Mouse (Mus musculus) erythroblast, embryonic 14.5 days (primary cell): ENCODE measurements around the gene Iglon5. TPM values are rescaled to one million over a fixed set of nuclear protein-coding genes. Genes with fewer than 3 reads are reported as not detected.

ENCODE experiments used
- H3K27me3 ChIP-seq: 2 replicates; pipeline ENCODE4 v1.6.1; 2012; ENCODE audit warnings: inconsistent platforms; ENCODE audit not compliant: control insufficient read depth
- H3K36me3 ChIP-seq: 2 replicates; pipeline ENCODE4 v1.6.1; 2012; ENCODE audit warnings: mild to moderate bottlenecking, inconsistent platforms; ENCODE audit not compliant: control insufficient read depth
- H3K4me1 ChIP-seq: 2 replicates; pipeline ENCODE4 v1.6.1; 2012; ENCODE audit warnings: inconsistent platforms; ENCODE audit not compliant: control insufficient read depth
- H3K4me3 ChIP-seq: replicated peaks from 2 replicates; pipeline ENCODE3; 2012; ENCODE audit warnings: moderate library complexity, mild to moderate bottlenecking, inconsistent platforms
- H3K9me3 ChIP-seq: 2 replicates; pipeline ENCODE4 v1.6.1; 2012; ENCODE audit warnings: low read length, inconsistent platforms, mixed read lengths; ENCODE audit not compliant: control insufficient read depth
- GATA1 ChIP-seq: IDR thresholded peaks from 2 replicates; pipeline ENCODE4 v1.6.1; 2012; ENCODE audit warnings: low read length, inconsistent platforms, mixed read lengths
- TAL1 ChIP-seq: IDR thresholded peaks from 3 replicates; pipeline ENCODE4 v1.6.1; 2012; ENCODE audit warnings: low read length, inconsistent platforms, mixed read lengths
- polyA plus RNA-seq: library from polyadenylated mRNA; stranded (reverse); fragments of >175 nt; gene quantifications from 2 replicates; pipeline ENCODE4 v1.2.3, GENCODE M21; 2012

The Iglon5 gene
- polyA plus RNA-seq, 1 experiment, result not detected

DNA sequence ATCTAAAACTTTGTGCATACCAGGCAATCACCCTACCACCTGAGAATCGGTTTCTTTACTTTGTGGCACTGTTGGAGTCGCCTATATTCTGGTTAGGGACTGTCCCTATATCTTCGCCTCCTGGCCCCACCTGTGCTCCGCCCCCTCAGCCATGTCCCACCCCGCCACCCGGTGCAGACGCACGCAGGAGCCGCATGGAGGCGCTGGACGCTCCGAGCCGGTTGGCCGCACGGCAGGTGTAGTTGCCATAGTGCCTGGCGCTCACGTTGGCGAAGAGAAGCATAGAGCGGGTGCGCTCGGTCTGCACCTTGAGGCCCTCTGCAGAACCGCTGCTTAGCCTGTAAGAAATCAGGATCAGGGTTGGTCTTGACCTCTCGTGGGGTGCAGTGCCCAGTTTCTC, 14.2 kb downstream of the Iglon5 start:
- Histone ChIP-seq H3K27me3 (peaks cover 41% of the 10 kb centered on the region), H3K4me1 (no peaks in the 10 kb centered on the region), H3K4me3 (no peak overlapping the region), H3K36me3 (no peaks in the 10 kb centered on the region), H3K9me3 (no peaks in the 10 kb centered on the region)
- no peak for TF ChIP-seq TAL1
- TF ChIP-seq GATA1, result no peak

DNA sequence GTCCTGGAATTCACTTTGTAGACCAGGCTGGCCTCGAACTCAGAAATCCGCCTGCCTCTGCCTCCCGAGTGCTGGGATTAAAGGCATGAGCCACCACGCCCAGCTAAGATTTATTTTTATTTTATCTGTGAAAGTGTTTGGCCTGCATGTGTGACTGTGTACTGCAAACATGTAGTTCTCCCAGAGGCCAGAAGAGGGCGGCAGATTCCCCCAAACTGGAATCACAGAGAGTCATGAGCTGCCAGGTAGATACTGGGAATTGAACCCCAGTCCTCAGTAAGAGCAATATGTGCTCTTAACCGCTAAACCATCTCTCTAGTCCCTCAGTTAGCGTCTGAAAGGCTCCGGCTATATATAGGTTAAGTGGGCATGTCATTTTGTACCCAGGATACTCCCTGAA, 19.5 kb downstream of the Iglon5 start:
- H3K4me1 ChIP-seq, result peaks cover 13% of the 10 kb centered on the region
- TF ChIP-seq GATA1, result no peak
- no peak for TF ChIP-seq TAL1
- no peak overlapping the region for H3K4me3 ChIP-seq
- peaks cover 7% of the 10 kb centered on the region for H3K27me3 ChIP-seq
- H3K36me3 ChIP-seq, result no peaks in the 10 kb centered on the region
- H3K9me3 ChIP-seq, result no peaks in the 10 kb centered on the region

DNA sequence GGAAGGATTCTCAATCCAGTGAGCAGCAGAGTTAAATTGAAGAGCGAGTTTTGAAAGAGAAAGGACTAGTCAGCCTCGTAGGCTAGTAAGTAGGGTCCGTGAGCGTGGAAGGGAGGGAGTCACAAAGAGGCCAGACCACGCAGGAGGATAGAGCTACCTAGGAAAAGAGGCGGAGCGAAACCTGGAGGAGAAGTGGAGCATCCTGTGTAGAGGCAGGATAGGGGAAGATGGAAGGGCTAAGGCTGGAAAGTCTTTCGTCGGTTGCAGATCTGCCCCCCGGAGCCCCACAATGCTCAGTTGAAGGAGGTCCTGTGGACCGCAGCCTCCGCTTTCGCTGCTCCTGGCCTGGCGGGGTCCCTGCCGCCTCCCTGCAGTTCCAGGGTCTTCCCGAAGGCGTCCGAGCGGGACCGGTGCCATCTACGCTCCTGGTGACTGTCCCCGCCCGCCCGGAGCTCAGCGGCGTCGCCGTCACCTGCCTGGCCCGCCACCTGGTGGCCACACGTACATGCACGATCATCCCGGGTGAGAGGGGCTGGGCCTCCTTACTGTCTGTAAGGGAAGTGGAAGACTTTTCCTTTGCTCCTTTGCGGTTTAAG, 23.7 kb downstream of the Iglon5 start:
- TF ChIP-seq GATA1 (no peak), TAL1 (no peak)
- peaks cover 17% of the 10 kb centered on the region for H3K27me3 ChIP-seq
- H3K4me1 ChIP-seq, result peaks cover 23% of the 10 kb centered on the region
- H3K9me3 ChIP-seq, result no peaks in the 10 kb centered on the region
- H3K36me3 ChIP-seq, result no peaks in the 10 kb centered on the region
- peak overlapping the region; percentile 62 for H3K4me3 ChIP-seq

DNA sequence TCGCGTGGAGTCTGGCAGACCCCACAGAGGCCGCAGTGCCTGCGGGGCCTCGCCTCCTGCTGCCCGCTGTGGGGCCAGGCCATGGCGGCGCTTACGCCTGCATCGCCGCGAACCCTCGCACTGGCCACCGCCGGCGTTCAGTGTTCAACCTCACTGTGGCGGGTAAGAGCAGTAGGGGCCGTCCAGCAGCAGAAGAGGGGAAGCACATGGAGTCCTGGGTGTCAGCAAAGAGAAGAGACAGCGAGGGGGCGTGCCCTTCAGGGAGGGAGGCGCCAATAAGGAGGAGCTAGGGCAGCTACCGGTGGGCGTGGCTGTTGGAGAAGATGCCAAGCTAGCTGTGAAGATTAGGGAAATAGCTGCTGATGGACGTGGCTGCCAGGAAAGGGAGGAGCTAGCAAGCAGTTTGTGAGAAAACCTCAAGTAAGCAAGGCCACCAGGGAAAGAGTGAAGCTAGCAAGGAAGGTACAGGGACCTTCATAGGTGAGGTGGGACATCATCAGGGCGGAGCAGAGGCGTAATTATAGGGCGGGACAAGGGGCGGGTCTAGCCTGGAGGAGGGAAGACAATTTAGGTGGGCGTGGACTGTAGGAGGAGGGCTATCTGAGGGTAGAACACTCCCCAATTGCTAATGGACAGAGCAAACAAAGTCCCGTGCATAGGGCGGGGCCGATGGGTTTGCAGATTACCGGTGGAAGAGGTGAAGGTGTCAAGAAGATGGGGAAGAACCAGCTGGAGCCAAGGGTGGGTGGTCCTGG, 24.4 kb downstream of the Iglon5 start:
- no peaks in the 10 kb centered on the region for H3K9me3 ChIP-seq
- H3K4me1 ChIP-seq, result peaks cover 23% of the 10 kb centered on the region
- H3K4me3 ChIP-seq, result peak overlapping the region; percentile 62
- TF ChIP-seq GATA1 (no peak), TAL1 (no peak)
- peaks cover 17% of the 10 kb centered on the region for H3K27me3 ChIP-seq
- no peaks in the 10 kb centered on the region for H3K36me3 ChIP-seq

DNA sequence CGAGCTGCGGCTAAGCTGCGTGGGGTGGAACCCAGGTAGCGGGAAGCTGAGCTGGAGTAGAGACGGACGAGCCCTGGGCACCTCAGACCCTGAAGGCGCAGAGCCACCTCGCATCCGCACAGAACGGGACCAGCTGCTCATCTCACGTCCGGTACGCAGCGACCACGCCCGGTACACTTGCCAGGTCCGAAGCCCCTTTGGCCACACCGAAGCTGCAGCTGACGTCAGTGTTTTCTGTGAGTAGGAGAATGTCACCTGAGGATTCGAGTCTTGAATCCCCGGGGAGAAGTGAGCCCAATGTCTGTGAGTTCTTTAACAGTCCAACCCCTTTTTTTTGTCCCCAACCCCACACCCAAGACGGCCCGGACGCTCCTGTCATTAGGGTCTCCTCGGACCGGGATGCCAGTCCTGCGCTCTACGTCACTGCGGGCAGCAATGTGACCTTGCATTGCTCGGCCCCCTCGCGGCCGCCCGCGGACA, 25.0 kb downstream of the Iglon5 start:
- H3K4me1 ChIP-seq, result peaks cover 23% of the 10 kb centered on the region
- no peaks in the 10 kb centered on the region for H3K9me3 ChIP-seq
- TF ChIP-seq GATA1, result no peak
- no peak for TF ChIP-seq TAL1
- peaks cover 17% of the 10 kb centered on the region for H3K27me3 ChIP-seq
- peak overlapping the region; percentile 62 for H3K4me3 ChIP-seq
- H3K36me3 ChIP-seq, result no peaks in the 10 kb centered on the region

DNA sequence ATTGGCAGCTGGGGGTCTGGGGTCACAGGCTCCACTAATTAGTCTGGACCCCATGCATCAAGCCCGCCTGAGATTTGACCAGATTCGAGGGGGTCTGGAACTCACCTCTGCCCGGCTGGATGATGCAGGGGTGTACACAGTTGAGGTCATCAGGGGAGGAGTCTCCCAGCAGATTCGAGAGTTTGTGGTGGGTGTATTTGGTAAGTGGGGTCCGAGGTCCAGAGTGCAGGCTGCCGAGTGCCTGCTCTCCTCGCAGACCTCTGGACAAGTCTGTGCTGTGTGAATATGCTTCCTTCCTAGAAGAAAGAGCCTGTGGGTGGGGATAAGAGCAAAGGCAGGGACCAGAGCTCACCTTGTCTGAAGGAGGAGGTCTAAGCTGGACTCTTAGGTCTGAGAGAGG, 25.9 kb downstream of the Iglon5 start:
- H3K36me3 ChIP-seq, result no peaks in the 10 kb centered on the region
- H3K4me1 ChIP-seq, result peaks cover 23% of the 10 kb centered on the region
- H3K9me3 ChIP-seq, result no peaks in the 10 kb centered on the region
- no peak overlapping the region for H3K4me3 ChIP-seq
- TF ChIP-seq GATA1 (no peak), TAL1 (no peak)
- H3K27me3 ChIP-seq, result peaks cover 17% of the 10 kb centered on the region

DNA sequence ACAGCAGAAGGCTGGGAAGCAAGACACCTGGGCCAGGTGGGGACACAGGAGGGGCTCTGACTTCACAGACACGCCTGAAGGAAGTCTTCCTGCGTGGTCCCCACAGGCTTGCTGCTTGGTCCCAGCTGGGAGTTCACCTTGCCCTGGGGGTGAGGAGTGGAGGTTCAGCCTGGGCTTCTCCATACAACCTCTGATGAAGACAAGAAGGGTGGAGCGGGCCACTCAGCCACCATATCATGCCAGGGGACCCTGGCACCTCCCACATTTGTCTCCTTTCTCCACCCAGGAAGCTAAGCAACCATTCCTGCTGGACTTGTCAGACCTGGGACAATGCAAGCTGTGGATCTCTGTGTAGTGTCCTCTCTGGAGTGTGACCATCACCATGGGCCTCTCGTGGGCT, 27.0 kb downstream of the Iglon5 start, which contains the start of gene Vsig10l:
TSS of gene Vsig10l (plus strand) at position 301 of the 400 bp plus-strand sequence.
- H3K9me3 ChIP-seq, result no peaks in the 10 kb centered on the region
- H3K4me1 ChIP-seq, result peaks cover 23% of the 10 kb centered on the region
- H3K27me3 ChIP-seq, result peaks cover 17% of the 10 kb centered on the region
- H3K4me3 ChIP-seq, result no peak within 1 kb of the TSS
- no peaks in the 10 kb centered on the region for H3K36me3 ChIP-seq
- TF ChIP-seq GATA1 (no peak), TAL1 (no peak)

DNA sequence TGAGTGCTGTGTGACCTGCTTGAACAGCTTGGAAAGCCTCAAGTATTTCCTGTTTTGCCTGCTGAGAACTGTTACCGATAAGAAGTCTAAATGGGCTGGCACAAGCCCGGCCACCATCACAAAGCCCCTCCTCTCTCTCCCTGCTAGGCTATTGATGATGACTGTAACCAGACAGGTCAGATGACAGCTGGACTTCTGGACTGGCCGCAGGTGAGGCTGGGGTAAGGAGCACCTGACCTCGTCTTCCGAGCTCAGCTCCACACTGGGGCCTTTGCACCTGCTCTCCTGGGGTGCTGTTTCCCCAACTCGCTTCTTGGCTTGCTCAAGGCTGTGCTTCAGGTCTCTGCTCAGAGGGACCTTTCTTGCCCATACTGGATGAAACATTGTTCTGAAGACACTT, 35.5 kb downstream of the Iglon5 start:
- TF ChIP-seq GATA1 (no peak), TAL1 (no peak)
- Histone ChIP-seq H3K4me3 (no peak overlapping the region), H3K9me3 (no peaks in the 10 kb centered on the region), H3K4me1 (peaks cover 9% of the 10 kb centered on the region), H3K36me3 (peaks cover 64% of the 10 kb centered on the region), H3K27me3 (no peaks in the 10 kb centered on the region)

DNA sequence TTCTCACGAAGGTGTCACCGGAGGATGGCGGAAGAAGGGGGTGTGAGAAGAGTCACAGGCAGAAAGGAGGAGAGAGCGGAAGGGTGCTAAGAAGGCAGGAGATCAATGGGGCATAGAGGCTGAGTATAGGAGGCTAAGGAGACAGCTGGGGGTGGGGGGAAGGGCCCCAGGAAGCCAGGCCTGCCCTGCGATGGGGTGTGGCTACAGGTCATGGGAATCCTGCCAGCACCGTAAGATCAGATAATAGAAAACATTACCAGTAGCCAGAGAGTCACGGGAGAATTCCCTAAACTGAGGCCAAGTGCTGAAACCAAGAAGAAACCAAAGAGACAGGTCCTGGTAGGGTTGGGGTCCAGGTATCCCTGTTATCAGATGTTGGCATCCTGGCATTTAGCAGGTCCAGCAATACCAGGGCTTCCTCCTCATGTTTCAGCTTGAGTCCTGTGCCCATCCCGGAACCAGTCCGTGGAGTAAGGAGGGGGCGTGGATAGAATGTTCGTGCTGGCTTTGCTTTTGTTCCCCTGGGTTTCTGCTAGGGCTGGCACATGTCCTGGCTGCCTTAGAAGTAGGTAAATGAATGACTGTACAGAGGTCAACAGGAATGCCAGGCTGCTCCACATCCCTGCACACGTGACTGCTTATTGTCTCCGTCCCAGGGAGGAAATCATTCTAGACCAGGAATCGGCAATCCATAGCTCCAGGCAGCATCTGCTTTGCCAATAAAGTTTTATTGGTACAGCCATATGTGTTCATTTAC, 36.1 kb downstream of the Iglon5 start:
- Histone ChIP-seq H3K36me3 (peaks cover 64% of the 10 kb centered on the region), H3K27me3 (no peaks in the 10 kb centered on the region), H3K4me3 (no peak overlapping the region), H3K4me1 (peaks cover 14% of the 10 kb centered on the region), H3K9me3 (no peaks in the 10 kb centered on the region)
- TF ChIP-seq TAL1 (no peak), GATA1 (no peak)
